10 mouse cellular contexts compared by ENCODE assay signal in the genomic region with DNA sequence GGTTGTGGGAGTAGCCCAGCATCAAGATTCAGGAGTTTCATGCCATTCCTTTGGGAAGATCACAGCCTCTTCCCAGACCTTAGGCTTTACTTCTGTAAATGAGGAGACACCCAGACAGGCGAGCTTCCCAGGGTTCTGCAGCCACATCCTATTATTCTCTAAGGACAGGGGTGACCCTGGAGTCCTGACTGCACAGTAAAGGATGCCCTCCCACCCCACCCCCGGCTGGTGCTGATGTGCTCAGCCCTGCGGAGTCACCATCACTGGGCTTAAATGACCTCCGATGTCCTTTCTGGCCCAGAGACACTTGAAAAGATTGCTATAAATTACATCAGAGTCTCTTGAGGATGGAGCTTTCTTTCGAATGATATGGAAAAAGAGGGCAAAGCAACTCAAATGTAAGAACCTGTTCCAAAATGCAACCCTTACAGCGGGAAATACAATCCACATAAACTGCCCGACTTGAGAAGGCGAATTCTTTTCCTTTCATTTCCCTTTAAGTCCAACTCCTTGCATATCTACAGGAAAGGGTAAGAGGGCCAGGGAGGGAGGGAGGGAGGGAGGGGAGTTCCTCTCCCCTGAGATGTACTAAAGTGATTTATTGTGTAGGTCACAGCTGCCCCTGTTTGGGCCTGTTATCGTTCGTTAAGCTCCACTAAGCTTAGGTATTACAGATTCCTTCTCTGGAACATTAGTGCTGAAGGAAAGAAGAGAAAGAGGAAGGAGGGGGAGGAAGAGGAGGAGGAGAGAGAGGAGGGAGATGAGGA. TPM values are rescaled to one million over a fixed set of nuclear protein-coding genes. Genes with fewer than 3 reads are reported as not detected.
DNase-seq lines count a peak whose midpoint lies in the region; ATAC-seq and TF ChIP-seq lines count a peak whose summit lies in the region.
"Had no signal": no experiment of that assay in that cellular context is flagged by ENCODE, and none has a peak within 500 bp of the region (broad histone marks: within the 10 kb centered on the region; RNA-seq: fewer than 3 reads in every experiment).

No protein-coding gene starts in this region.

- H3K36me3 ChIP-seq in intestine, embryonic 14.5 days (ENCODE audit: control insufficient read depth, insufficient read depth, low read length): no peaks in the 10 kb centered on the region
- H3K36me3 ChIP-seq in intestine, postnatal 0 days (ENCODE audit: control insufficient read depth, insufficient read depth): no peaks in the 10 kb centered on the region
- no peaks in the 10 kb centered on the region for H3K36me3 ChIP-seq in stomach, embryonic 14.5 days (ENCODE audit: control insufficient read depth, insufficient read depth, low read length)
- no peaks in the 10 kb centered on the region for H3K36me3 ChIP-seq in stomach, postnatal 0 days (ENCODE audit: control insufficient read depth, insufficient read depth, low read length)
- H3K36me3 ChIP-seq in kidney, postnatal 0 days (ENCODE audit: insufficient read depth, low read length): no peaks in the 10 kb centered on the region

- no peak for TF ChIP-seq EP300 in stomach, postnatal 0 days (optimal IDR thresholded peaks at IDR 0.05)

- H3K4me3 ChIP-seq in intestine, embryonic 14.5 days (ENCODE audit: low read depth, low read length): no peak overlapping the region
- no peak overlapping the region for H3K4me3 ChIP-seq in intestine, postnatal 0 days (ENCODE audit: low read depth, low read length)
- no peak overlapping the region for H3K4me3 ChIP-seq in stomach, embryonic 14.5 days (ENCODE audit: low read depth, low read length)
- H3K4me3 ChIP-seq in stomach, postnatal 0 days (ENCODE audit: low read depth, low read length): no peak overlapping the region
- no peak overlapping the region for H3K4me3 ChIP-seq in kidney, postnatal 0 days (replicated peaks; ENCODE audit: low read depth, low read length)
- no peak overlapping the region for H3K4me3 ChIP-seq in lung, adult 2 months (replicated peaks; ENCODE audit: extremely low read depth, low read depth, low read length)

- peak overlapping the region; percentile 18; the same call in 1 of the 2 replicates for H3K27ac ChIP-seq in intestine, embryonic 14.5 days (ENCODE audit: low read depth)
- no peak overlapping the region for H3K27ac ChIP-seq in intestine, postnatal 0 days (ENCODE audit: low read depth, low read length)
- peak overlapping the region; percentile 52; the same call in 1 of the 2 replicates for H3K27ac ChIP-seq in stomach, embryonic 14.5 days (ENCODE audit: low read length)
- no peak overlapping the region for H3K27ac ChIP-seq in stomach, postnatal 0 days (replicated peaks)
- H3K27ac ChIP-seq in kidney, postnatal 0 days: 0 out of 2 replicates have a peak overlapping the region, but pooled peaks have one; percentile 32
- H3K27ac ChIP-seq: macrophage had no signal

- no peak overlapping the region for H3K4me2 ChIP-seq in intestine, embryonic 14.5 days (ENCODE audit: low read length)
- H3K4me2 ChIP-seq in intestine, postnatal 0 days (replicated peaks; ENCODE audit: low read depth): no peak overlapping the region
- no peak overlapping the region; the same call in 1 of the 2 replicates for H3K4me2 ChIP-seq in stomach, embryonic 14.5 days (replicated peaks; ENCODE audit: low read depth, low read length)
- H3K4me2 ChIP-seq in stomach, postnatal 0 days (replicated peaks; ENCODE audit: low read depth): no peak overlapping the region
- no peak overlapping the region for H3K4me2 ChIP-seq in kidney, postnatal 0 days (ENCODE audit: low read length)

- no peak for ATAC-seq in intestine, embryonic 14.5 days (replicated peaks; ENCODE audit: low FRiP score, low TSS enrichment, low read depth)
- ATAC-seq in intestine, postnatal 0 days: no peak
- ATAC-seq in stomach, embryonic 14.5 days (ENCODE audit: insufficient number of reproducible peaks, insufficient read depth, low FRiP score, low read depth): peak; percentile 46; the same call in 1 of the 2 replicates
- no peak for ATAC-seq in stomach, postnatal 0 days (ENCODE audit: low FRiP score, low TSS enrichment)
- ATAC-seq in kidney, postnatal 0 days (replicated peaks; ENCODE audit: low FRiP score, low read depth): peak; percentile 77

- H3K27me3 ChIP-seq in intestine, embryonic 14.5 days (replicated peaks; ENCODE audit: control insufficient read depth, insufficient read depth, low read length): no peaks in the 10 kb centered on the region
- no peaks in the 10 kb centered on the region for H3K27me3 ChIP-seq in intestine, postnatal 0 days (replicated peaks; ENCODE audit: control insufficient read depth, insufficient read depth, low read length)
- H3K27me3 ChIP-seq in stomach, embryonic 14.5 days (ENCODE audit: control insufficient read depth, insufficient read depth, low read length): no peaks in the 10 kb centered on the region
- H3K27me3 ChIP-seq in stomach, postnatal 0 days (ENCODE audit: control insufficient read depth, insufficient read depth, low read length): no peaks in the 10 kb centered on the region
- no peaks in the 10 kb centered on the region for H3K27me3 ChIP-seq in kidney, postnatal 0 days (ENCODE audit: insufficient read depth, low read length)

- TF ChIP-seq CTCF in intestine, postnatal 0 days (IDR thresholded peaks at IDR 0.05; ENCODE audit: low read depth): no peak
- no peak for TF ChIP-seq CTCF in stomach, postnatal 0 days (IDR thresholded peaks at IDR 0.05; ENCODE audit: low read depth)
- no peak for TF ChIP-seq CTCF in kidney, postnatal 0 days (IDR thresholded peaks at IDR 0.05; ENCODE audit: low read depth)
- no peak for TF ChIP-seq CTCF in lung, adult 2 months (IDR thresholded peaks at IDR 0.05; ENCODE audit: insufficient read depth, low read length)

- no peak overlapping the region for H3K9ac ChIP-seq in intestine, embryonic 14.5 days (ENCODE audit: low read length)
- H3K9ac ChIP-seq in intestine, postnatal 0 days (ENCODE audit: low read depth, low read length): no peak overlapping the region
- no peak overlapping the region for H3K9ac ChIP-seq in stomach, embryonic 14.5 days (replicated peaks; ENCODE audit: low read depth, low read length)
- no peak overlapping the region for H3K9ac ChIP-seq in stomach, postnatal 0 days (ENCODE audit: low read length)
- no peak overlapping the region for H3K9ac ChIP-seq in kidney, postnatal 0 days (ENCODE audit: low read depth, low read length)

- TF ChIP-seq POLR2A in lung, adult 2 months (IDR thresholded peaks at IDR 0.05; ENCODE audit: borderline replicate concordance, extremely low read depth, low read depth, low read length): no peak

- no peak for DNase-seq in intestine, embryonic 14.5 days (ENCODE audit: low spot score)
- DNase-seq in stomach, postnatal 0 days (ENCODE audit: low spot score): no peak
- peak; percentile 89 for DNase-seq in kidney, postnatal 0 days (ENCODE audit: low spot score)
- peak; percentile 65 for DNase-seq in yolk sac, embryonic 10.5 days (ENCODE audit: low spot score)
- DNase-seq in layer of hippocampus, postnatal 10 days (ENCODE audit: low spot score in 2 of 2): no peak
- DNase-seq in lung, adult 2 months: no peak
- DNase-seq: cerebellum, adult 11 months had no signal

- 19% methylated on average over 10 of the region's 10 CpGs for WGBS in intestine, embryonic 14.5 days
- WGBS in intestine, postnatal 0 days: 33% methylated on average over 10 of the region's 10 CpGs
- 19% methylated on average over 10 of the region's 10 CpGs for WGBS in stomach, embryonic 14.5 days
- 26% methylated on average over 10 of the region's 10 CpGs for WGBS in stomach, postnatal 0 days
- WGBS in kidney, postnatal 0 days: 4% methylated on average over 10 of the region's 10 CpGs
- WGBS in lung, adult 2 months: 27% methylated on average over 10 of the region's 10 CpGs

- peaks cover 18% of the 10 kb centered on the region for H3K4me1 ChIP-seq in intestine, embryonic 14.5 days (replicated peaks; ENCODE audit: control insufficient read depth, insufficient read depth, low read length)
- H3K4me1 ChIP-seq in intestine, postnatal 0 days (replicated peaks; ENCODE audit: control insufficient read depth, insufficient read depth, low read length): no peaks in the 10 kb centered on the region
- peaks cover 23% of the 10 kb centered on the region; the same call in 1 of the 2 replicates for H3K4me1 ChIP-seq in stomach, embryonic 14.5 days (ENCODE audit: control insufficient read depth, insufficient read depth, low read length)
- no peaks in the 10 kb centered on the region for H3K4me1 ChIP-seq in stomach, postnatal 0 days (replicated peaks; ENCODE audit: control insufficient read depth, insufficient read depth)
- peaks cover 12% of the 10 kb centered on the region for H3K4me1 ChIP-seq in kidney, postnatal 0 days (replicated peaks; ENCODE audit: insufficient read depth, low read length)
- peaks cover 2% of the 10 kb centered on the region; the same call in 1 of the 2 replicates for H3K4me1 ChIP-seq in lung, adult 2 months (ENCODE audit: control insufficient read depth, insufficient read depth, low read length)

- no peaks in the 10 kb centered on the region for H3K9me3 ChIP-seq in intestine, embryonic 14.5 days (ENCODE audit: control insufficient read depth, low read length)
- H3K9me3 ChIP-seq in intestine, postnatal 0 days (ENCODE audit: control insufficient read depth): no peaks in the 10 kb centered on the region
- H3K9me3 ChIP-seq in stomach, embryonic 14.5 days (ENCODE audit: control insufficient read depth, low read depth, low read length): no peaks in the 10 kb centered on the region
- no peaks in the 10 kb centered on the region for H3K9me3 ChIP-seq in stomach, postnatal 0 days (ENCODE audit: control insufficient read depth, low read length)
- no peaks in the 10 kb centered on the region for H3K9me3 ChIP-seq in kidney, postnatal 0 days (replicated peaks; ENCODE audit: low read length)

RNA-seq across cellular contexts. Expression of a gene that starts 38.1 kb away (rescaled TPM):
- polyA plus RNA-seq in intestine, embryonic 14.5 days (2014; fragmentation: Nextera tagmentation; extraction: Ambion mirVana): 61.0 and 67.2 TPM in 2 replicates
- polyA plus RNA-seq in intestine, postnatal 0 days (2015; fragmentation: Nextera tagmentation; extraction: Ambion mirVana): 44.0 and 52.9 TPM in 2 replicates
- polyA plus RNA-seq in stomach, embryonic 14.5 days (2014; fragmentation: Nextera tagmentation; extraction: Ambion mirVana): 74.1 and 75.8 TPM in 2 replicates
- 66.2 and 73.1 TPM in 2 replicates for polyA plus RNA-seq in stomach, postnatal 0 days (2015; fragmentation: Nextera tagmentation; extraction: Ambion mirVana)
- 87.1 and 102 TPM in 2 replicates for polyA plus RNA-seq in kidney, postnatal 0 days (2015; fragmentation: Nextera tagmentation; extraction: Ambion mirVana)
- total RNA-seq in layer of hippocampus, postnatal 10 days (2021): 10 to 100 TPM; 14.5 to 19.2 TPM
- 167 and 332 TPM in 2 replicates for polyA plus RNA-seq in lung, adult 2 months (2012; rRNA removed)
- polyA plus RNA-seq: macrophage had no signal

Comparison
In these comparisons a context has a peak if more than half of its experiments do, and no peak if none do; other contexts are left out.
1. ATAC-seq: peak in stomach, embryonic 14.5 days (single experiment) and kidney, postnatal 0 days (single experiment); none in intestine, embryonic 14.5 days (single experiment), intestine, postnatal 0 days (single experiment) and stomach, postnatal 0 days (single experiment).
2. H3K27ac ChIP-seq: peak in intestine, embryonic 14.5 days (single experiment), stomach, embryonic 14.5 days (single experiment) and kidney, postnatal 0 days (single experiment); none in intestine, postnatal 0 days (single experiment) and stomach, postnatal 0 days (single experiment).
3. DNase-seq: peak in kidney, postnatal 0 days (single experiment) and yolk sac, embryonic 10.5 days (single experiment); none in intestine, embryonic 14.5 days (single experiment), stomach, postnatal 0 days (single experiment), layer of hippocampus, postnatal 10 days (0 of 2) and lung, adult 2 months (single experiment).